Mouse (Mus musculus): ENCODE results near the gene Smim26.
"Not testable (repeated sequence)": the region's sequence is repeated elsewhere in the genome, so short reads cannot be mapped to it uniquely, and the experiment has no call there.

Gene Smim26

GRCm38 (mm10) chr2:144593951-144594651 is at the start of gene Smim26:
TSS of gene Smim26 (plus strand) at chr2:144594054.
- peak; percentile 62 for DNase-seq (ENCODE audit: low spot score)

GRCm38 (mm10) chr2:144544630-144545029 is 49.2 kb upstream of the Smim26 start:
- DNase-seq (ENCODE audit: low spot score), result peak; percentile 7

DNA sequence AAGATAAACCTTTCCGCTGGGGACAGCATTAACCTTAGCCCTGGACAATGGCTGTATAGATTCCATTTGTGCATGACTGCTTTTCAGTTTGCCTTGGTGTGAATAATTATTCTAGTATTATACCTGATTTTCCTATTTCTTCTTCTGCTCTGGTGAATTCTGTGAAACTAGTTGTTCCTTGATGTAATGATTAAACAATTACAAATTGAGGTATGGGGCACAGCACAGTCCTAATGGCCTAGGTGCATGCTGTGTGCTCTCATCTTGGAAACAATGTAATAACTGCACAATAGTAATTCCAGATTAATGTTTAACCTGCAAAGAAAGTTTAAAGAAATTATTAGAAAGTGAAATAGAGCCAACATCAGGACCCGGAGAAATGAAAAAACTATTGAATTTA is 48.8 kb upstream of the Smim26 start:
- no peak for DNase-seq (ENCODE audit: low spot score)

DNA sequence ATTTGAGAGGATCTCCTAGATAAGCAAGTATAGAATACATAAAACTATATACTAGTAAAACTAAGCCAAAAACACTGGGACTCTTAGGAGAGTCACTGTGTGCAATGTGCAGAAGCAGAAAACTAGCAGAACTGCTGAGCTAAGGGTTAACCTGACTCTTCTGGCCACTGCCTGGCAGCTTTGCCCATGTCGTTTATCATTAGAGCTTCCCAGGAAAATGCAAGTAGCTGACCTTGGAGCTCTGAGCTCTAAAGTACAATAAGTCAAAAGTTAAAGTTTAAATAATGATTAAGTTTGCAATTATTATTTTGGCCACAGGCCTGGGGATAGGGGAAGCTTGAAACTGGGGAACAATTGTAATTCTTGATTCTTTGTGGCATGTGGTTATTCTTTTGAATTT is 48.4 kb upstream of the Smim26 start:
- DNase-seq (ENCODE audit: low spot score), result no peak

GRCm38 (mm10) chr2:144547559-144547958 is 46.3 kb upstream of the Smim26 start:
- no peak for DNase-seq (ENCODE audit: low spot score)

- DNase-seq (ENCODE audit: low spot score), result peak; percentile 35
Measured at GRCm38 (mm10) chr2:144550529-144550928, 43.3 kb upstream of the Smim26 start, which contains the start of gene Rbbp9. TSS of gene Rbbp9 (minus strand) at chr2:144550869.

DNA sequence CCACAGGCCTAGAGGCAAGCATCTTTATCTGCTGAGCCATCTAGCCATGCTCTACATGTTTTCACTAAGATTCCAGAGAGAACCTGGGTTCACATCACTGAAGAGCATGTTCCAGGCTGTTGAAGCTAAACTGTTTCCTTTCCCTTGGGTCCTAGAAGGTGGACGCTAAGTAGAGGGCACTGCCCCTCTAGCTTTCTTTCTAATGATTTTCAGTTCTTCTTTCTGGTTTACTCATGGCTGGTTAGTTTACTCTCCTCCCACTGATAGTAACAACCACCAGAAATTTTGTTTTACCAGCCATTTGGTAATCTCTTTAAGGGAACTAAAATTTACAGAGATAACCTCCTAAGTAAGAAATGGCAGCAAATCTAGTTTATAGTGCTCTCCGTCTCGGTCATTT is 39.9 kb upstream of the Smim26 start:
- DNase-seq (ENCODE audit: low spot score), result no peak

DNA sequence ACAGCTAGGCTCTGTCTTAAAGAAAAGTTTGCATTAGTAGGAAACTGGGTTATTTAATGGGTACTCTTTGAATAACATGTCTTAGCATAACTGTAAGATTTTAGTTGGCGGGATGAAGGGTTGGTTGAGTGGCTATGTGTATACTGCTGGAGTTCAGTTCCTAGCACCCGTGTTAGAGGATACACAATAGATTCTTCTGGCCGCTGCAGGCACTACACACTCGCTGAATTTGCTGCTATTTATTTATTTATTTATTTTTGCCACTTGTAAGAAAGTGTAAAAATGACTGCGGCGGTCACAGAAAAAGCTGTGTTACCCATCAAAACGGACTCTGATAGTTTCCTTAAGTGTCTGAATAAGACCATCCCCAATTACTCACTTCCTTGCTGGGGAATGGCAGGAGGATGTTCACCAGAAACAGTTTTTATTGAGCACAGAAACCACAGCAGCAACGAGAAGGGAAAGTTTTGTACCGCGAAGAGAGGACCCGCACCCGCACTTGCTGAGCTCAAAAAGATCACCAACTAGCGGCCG is 38.5 kb upstream of the Smim26 start:
- no peak for DNase-seq (ENCODE audit: low spot score)

GRCm38 (mm10) chr2:144555820-144556552 is 37.9 kb upstream of the Smim26 start, which contains the start of gene Sec23b:
TSS of gene Sec23b (plus strand) at chr2:144556229.
- DNase-seq (ENCODE audit: low spot score), result peak; percentile 93

DNA sequence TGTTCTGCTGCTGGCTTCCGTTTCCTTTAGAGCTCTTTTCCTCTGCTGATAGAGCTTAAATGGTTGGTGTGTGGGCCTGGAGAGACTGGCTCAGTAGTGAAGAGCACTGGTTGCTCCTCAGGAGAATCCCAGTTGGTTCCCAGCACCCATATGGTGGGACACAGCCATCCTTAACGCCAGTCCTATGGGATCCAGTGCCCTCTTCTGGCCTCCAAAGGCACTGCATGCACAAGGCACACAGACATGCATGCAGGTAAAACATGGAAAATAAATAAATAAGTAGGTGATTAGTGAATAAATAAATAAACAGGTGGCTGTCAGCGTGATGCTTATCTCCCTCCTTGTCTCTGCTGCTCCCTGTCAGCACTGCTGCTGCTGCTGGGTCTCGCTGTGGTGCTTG is 5.1 kb upstream of the Smim26 start:
- DNase-seq (ENCODE audit: low spot score), result no peak

GRCm38 (mm10) chr2:144593036-144593435 is 818 bp upstream of the Smim26 start:
- DNase-seq (ENCODE audit: low spot score), result not testable (repeated sequence)

DNA sequence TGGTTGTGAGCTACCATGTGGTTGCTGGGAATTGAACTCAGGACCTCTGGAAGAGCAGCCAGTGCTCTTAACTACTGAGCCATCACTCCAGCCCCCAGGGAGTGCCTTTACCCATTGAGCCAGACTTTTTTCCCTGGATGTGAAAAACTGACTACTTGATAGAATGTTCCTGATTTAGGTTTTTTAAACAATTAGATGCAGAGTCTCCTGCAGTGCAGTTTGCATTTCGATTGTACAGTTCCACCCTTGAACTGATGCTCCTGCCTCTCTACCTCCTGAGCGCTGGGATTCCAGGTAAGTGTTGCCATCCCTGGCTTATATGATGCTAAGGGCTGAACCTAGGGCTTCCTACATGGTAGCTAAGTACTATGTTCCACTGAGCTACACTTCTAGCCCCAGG is 4.2 kb downstream of the Smim26 start:
- DNase-seq (ENCODE audit: low spot score), result no peak

- DNase-seq (ENCODE audit: low spot score), result peak; percentile 74
Measured at GRCm38 (mm10) chr2:144599831-144600687, 6.2 kb downstream of the Smim26 start, which contains the start of gene Dtd1. TSS of gene Dtd1 (plus strand) at chr2:144599897.

- DNase-seq (ENCODE audit: low spot score), result no peak
Measured at GRCm38 (mm10) chr2:144601576-144601975, 7.7 kb downstream of the Smim26 start.

DNA sequence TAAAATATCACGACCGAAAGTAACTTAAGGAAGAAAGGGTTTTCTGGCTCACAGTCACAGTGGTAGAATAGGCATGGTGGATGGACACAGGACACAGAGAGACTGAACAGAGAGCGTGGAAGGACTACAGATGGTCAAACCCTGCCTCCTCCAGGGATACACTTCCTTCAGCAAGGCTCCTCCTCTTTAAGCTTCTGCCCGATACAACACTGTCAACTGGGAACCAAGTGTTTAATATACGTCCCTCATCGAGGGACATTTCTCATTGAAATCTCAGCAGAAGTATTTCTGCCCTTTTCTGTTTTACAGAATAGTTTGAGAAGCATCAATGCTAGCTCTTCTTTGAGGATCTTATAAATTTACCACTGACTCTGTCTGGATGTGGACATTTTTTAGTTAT is 20.1 kb downstream of the Smim26 start:
- no peak for DNase-seq (ENCODE audit: low spot score)

- DNase-seq (ENCODE audit: low spot score), result no peak
Measured at GRCm38 (mm10) chr2:144617074-144617874, 23.4 kb downstream of the Smim26 start.

GRCm38 (mm10) chr2:144621491-144621890 is 27.6 kb downstream of the Smim26 start:
- DNase-seq (ENCODE audit: low spot score), result no peak

GRCm38 (mm10) chr2:144633551-144633950 is 39.7 kb downstream of the Smim26 start:
- DNase-seq (ENCODE audit: low spot score), result no peak

GRCm38 (mm10) chr2:144634231-144634630 is 40.4 kb downstream of the Smim26 start:
- DNase-seq (ENCODE audit: low spot score), result no peak

GRCm38 (mm10) chr2:144634729-144635128 is 40.9 kb downstream of the Smim26 start:
- no peak for DNase-seq (ENCODE audit: low spot score)

- DNase-seq (ENCODE audit: low spot score), result no peak
Measured at GRCm38 (mm10) chr2:144635644-144636320, 41.9 kb downstream of the Smim26 start.
